In the genomic region with DNA sequence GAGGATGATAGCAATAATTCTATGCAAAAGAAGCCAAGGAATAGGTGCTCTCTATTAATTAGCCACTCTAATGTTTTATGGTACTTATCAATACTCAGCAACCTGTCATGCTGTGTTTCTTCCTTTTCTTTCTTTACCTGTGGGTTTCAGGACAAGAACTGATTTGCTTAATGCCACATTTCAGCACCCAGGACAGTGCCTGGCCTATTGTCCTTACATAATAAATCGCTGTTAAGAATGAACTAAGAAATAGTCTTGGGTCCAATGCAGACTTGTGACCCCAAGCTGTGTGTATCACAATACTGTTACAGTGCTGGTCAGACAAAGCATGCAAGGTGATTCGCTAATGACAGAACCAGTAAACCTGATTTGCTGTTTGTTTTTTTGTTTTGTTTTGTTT, we compare ENCODE assay signal across 18 mouse cellular contexts.
DNase-seq lines count a peak whose midpoint lies in the region; ATAC-seq and TF ChIP-seq lines count a peak whose summit lies in the region.
"Had no signal": no experiment of that assay in that cellular context is flagged by ENCODE, and none has a peak within 500 bp of the region (broad histone marks: within the 10 kb centered on the region; RNA-seq: fewer than 3 reads in every experiment).

No protein-coding gene starts in this region.

- 74% methylated on average over 2 of the region's 2 CpGs for WGBS in kidney, embryonic 14.5 days
- 68% methylated on average over 2 of the region's 2 CpGs for WGBS in limb, embryonic 14.5 days

- H3K4me3 ChIP-seq in kidney, embryonic 14.5 days (ENCODE audit: low read length), result no peak overlapping the region
- H3K4me3 ChIP-seq in ES-E14 (ENCODE audit: insufficient read depth in 1 of 2, low read depth in 1 of 2, low read length in 2 of 2, poor library complexity in 1 of 2, severe bottlenecking in 1 of 2), result no peak overlapping the region
- no peak overlapping the region for H3K4me3 ChIP-seq in limb, embryonic 14.5 days (replicated peaks; ENCODE audit: low read length)
- H3K4me3 ChIP-seq: forebrain, embryonic 13.5 days; heart, embryonic 15.5 days; hindbrain, embryonic 13.5 days; intestine, embryonic 15.5 days; limb, embryonic 13.5 days; neural tube, embryonic 12.5 days had no signal

- no peak for TF ChIP-seq POLR2A in limb, embryonic 14.5 days (IDR thresholded peaks at IDR 0.05; ENCODE audit: borderline replicate concordance, extremely low read depth, insufficient read depth, insufficient read length)

- no peak for ATAC-seq in kidney, embryonic 14.5 days (ENCODE audit: low FRiP score, low TSS enrichment)
- no peak for ATAC-seq in limb, embryonic 14.5 days (ENCODE audit: low FRiP score, low read depth)
- ATAC-seq: forebrain, embryonic 13.5 days; intestine, embryonic 15.5 days; midbrain, embryonic 16.5 days had no signal

- H3K9me3 ChIP-seq in kidney, embryonic 14.5 days (ENCODE audit: control insufficient read depth, low read length), result no peaks in the 10 kb centered on the region
- no peaks in the 10 kb centered on the region for H3K9me3 ChIP-seq in ES-E14 (ENCODE audit: control insufficient read depth, insufficient read depth, low read depth, low read length)
- H3K9me3 ChIP-seq in limb, embryonic 14.5 days (ENCODE audit: control insufficient read depth, low read length), result no peaks in the 10 kb centered on the region
- H3K9me3 ChIP-seq: forebrain, embryonic 13.5 days; heart, embryonic 15.5 days; hindbrain, embryonic 13.5 days; intestine, embryonic 15.5 days; limb, embryonic 13.5 days; neural tube, embryonic 12.5 days had no signal

- H3K36me3 ChIP-seq in kidney, embryonic 14.5 days (ENCODE audit: control insufficient read depth, insufficient read depth, low read length), result no peaks in the 10 kb centered on the region
- no peaks in the 10 kb centered on the region for H3K36me3 ChIP-seq in ES-E14 (ENCODE audit: control insufficient read depth, insufficient read depth, low read length, poor library complexity, severe bottlenecking)
- no peaks in the 10 kb centered on the region for H3K36me3 ChIP-seq in limb, embryonic 14.5 days (ENCODE audit: control insufficient read depth, insufficient read depth, low read length)
- H3K36me3 ChIP-seq: heart, embryonic 15.5 days; hindbrain, embryonic 13.5 days; intestine, embryonic 15.5 days; limb, embryonic 13.5 days; neural tube, embryonic 12.5 days had no signal

- H3K4me1 ChIP-seq in kidney, embryonic 14.5 days (ENCODE audit: control insufficient read depth, insufficient read depth, low read length), result no peaks in the 10 kb centered on the region
- H3K4me1 ChIP-seq in ES-E14 (ENCODE audit: control insufficient read depth in 2 of 2, insufficient read depth in 2 of 2, low read length in 2 of 2, poor library complexity in 1 of 2), result no peaks in the 10 kb centered on the region
- no peaks in the 10 kb centered on the region for H3K4me1 ChIP-seq in limb, embryonic 14.5 days (ENCODE audit: control insufficient read depth, insufficient read depth, low read length)
- H3K4me1 ChIP-seq: forebrain, embryonic 13.5 days; heart, embryonic 15.5 days; hindbrain, embryonic 13.5 days; intestine, embryonic 15.5 days; limb, embryonic 13.5 days; neural tube, embryonic 12.5 days had no signal

- no peaks in the 10 kb centered on the region for H3K27me3 ChIP-seq in kidney, embryonic 14.5 days (ENCODE audit: control insufficient read depth, insufficient read depth, low read length)
- no peaks in the 10 kb centered on the region for H3K27me3 ChIP-seq in limb, embryonic 14.5 days (ENCODE audit: control insufficient read depth, insufficient read depth, low read length)
- H3K27me3 ChIP-seq: forebrain, embryonic 13.5 days; heart, embryonic 15.5 days; hindbrain, embryonic 13.5 days; intestine, embryonic 15.5 days; limb, embryonic 13.5 days; neural tube, embryonic 12.5 days had no signal

- peak; percentile 12 for DNase-seq in kidney, postnatal 10 days
- DNase-seq in ES-E14 (ENCODE audit: low read depth, low spot score) (peak; percentile 42), adipocyte (ENCODE audit: low spot score) (peak; percentile 57)
- DNase-seq in limb, embryonic 14.5 days (ENCODE audit: low spot score), result peak; percentile 67
- no peak for DNase-seq in right cerebral cortex, adult 2 months (ENCODE audit: low spot score in 2 of 2)
- no peak for DNase-seq in cerebellum, postnatal 4 days (ENCODE audit: low spot score in 2 of 2)
- DNase-seq: adrenal gland, postnatal 25 days; cerebellum, postnatal 10 days; lung, postnatal 4 days; right cerebral cortex, postnatal 4 days had no signal

- no peak overlapping the region for H3K27ac ChIP-seq in kidney, embryonic 14.5 days (ENCODE audit: low read depth, low read length)
- no peak overlapping the region for H3K27ac ChIP-seq in ES-E14 (ENCODE audit: insufficient read depth, low read depth, low read length, poor library complexity, severe bottlenecking)
- no peak overlapping the region for H3K27ac ChIP-seq in limb, embryonic 14.5 days (replicated peaks; ENCODE audit: low read depth, low read length)
- H3K27ac ChIP-seq: forebrain, embryonic 13.5 days; heart, embryonic 15.5 days; hindbrain, embryonic 13.5 days; intestine, embryonic 15.5 days; limb, embryonic 13.5 days; neural tube, embryonic 12.5 days had no signal

- in situ Hi-C loops in ES-E14 (cut with MboI; ENCODE audit: low sequenced_read_pairs in 2 of 2, unreplicated experiment in 2 of 2), result no loop called here

- H3K9ac ChIP-seq in kidney, embryonic 14.5 days (ENCODE audit: low read depth, low read length), result no peak overlapping the region
- no peak overlapping the region for H3K9ac ChIP-seq in ES-E14 (ENCODE audit: insufficient read depth, low read depth, low read length, poor library complexity, severe bottlenecking)
- H3K9ac ChIP-seq in limb, embryonic 14.5 days (ENCODE audit: low read depth, low read length, severe bottlenecking), result no peak overlapping the region
- H3K9ac ChIP-seq: forebrain, embryonic 13.5 days; heart, embryonic 15.5 days; hindbrain, embryonic 13.5 days; intestine, embryonic 15.5 days; limb, embryonic 13.5 days; neural tube, embryonic 12.5 days had no signal

- no peak overlapping the region for H3K4me2 ChIP-seq in kidney, embryonic 14.5 days (replicated peaks; ENCODE audit: low read depth, low read length)
- no peak overlapping the region for H3K4me2 ChIP-seq in limb, embryonic 14.5 days (replicated peaks; ENCODE audit: low read depth, low read length, severe bottlenecking)
- H3K4me2 ChIP-seq: forebrain, embryonic 13.5 days; heart, embryonic 15.5 days; hindbrain, embryonic 13.5 days; intestine, embryonic 15.5 days; limb, embryonic 13.5 days; neural tube, embryonic 12.5 days had no signal

TF ChIP-seq in ES-E14, 5 proteins besides CTCF, POLR2A, EP300 and RAD21:
- TF ChIP-seq ZC3H11A (IDR thresholded peaks at IDR 0.05; ENCODE audit: borderline replicate concordance, low read depth, low read length), result no peak

Comparison
In these comparisons a context has a peak if more than half of its experiments do, and no peak if none do; other contexts are left out.
1. DNase-seq: peak in kidney, postnatal 10 days (single experiment), ES-E14 (single experiment), adipocyte (single experiment) and limb, embryonic 14.5 days (single experiment); none in right cerebral cortex, adult 2 months (0 of 2) and cerebellum, postnatal 4 days (0 of 2).